Mouse (Mus musculus) ES-E14 (cell line): ENCODE data around the gene Gabrb3.

Source experiments
- CHD2 ChIP-seq: IDR thresholded peaks from 2 replicates; pipeline ENCODE4 v1.6.1; 2014; ENCODE audit warnings: mild to moderate bottlenecking, low read depth, low read length, inconsistent platforms
- ZC3H11A ChIP-seq: IDR thresholded peaks from 2 replicates; pipeline ENCODE4 v1.6.1; 2012; ENCODE audit warnings: low read depth, mild to moderate bottlenecking, inconsistent platforms, low read length, borderline replicate concordance
- ZNF384 ChIP-seq: IDR thresholded peaks from 2 replicates; pipeline ENCODE4 v1.6.1; 2012; ENCODE audit warnings: low read depth, low read length, inconsistent platforms

DNA sequence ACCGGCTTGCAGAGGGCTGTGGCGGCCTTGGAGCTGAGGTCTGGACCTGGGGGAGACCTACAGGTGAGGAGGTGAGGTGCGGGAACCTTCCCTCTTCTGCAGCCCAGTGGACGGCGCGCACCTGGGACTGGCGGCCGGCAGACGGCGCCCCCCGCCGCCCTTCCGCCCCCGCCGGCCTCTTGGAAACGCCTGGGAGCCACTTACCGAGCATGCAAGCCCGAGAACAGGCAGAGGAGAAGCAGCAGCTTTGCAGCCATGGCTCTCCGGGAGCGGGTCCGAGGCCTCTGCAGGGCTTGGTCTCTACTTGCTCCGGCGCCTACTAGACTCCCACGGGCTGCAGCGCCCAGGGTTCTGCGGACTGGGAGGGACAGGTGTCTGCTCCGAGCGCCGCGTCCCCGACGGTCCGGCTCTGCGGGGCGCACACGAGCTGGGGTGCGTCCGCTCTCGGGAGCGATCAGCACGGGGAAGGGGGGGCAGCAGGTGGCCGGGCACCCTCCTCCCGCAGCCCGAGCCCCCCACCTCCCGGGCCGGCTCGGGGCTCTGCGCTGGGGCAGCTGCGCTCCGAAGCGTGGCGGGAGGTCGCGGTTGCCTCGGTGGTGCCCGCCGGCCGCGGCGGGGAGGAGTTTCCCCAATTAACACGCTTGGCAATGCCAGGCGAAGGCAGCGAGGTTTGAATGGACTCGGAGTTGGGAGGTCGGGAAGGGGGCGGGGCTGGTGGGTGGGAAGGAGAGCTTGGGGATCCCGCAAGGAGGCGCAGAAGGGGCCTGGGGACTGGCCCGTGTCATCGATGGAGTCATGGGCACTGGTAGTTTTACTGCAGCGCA is 32.8 kb upstream of the Gabrb3 start, which contains the start of gene Gabrg3:
- TF ChIP-seq ZC3H11A (no peak), ZNF384 (no peak), CHD2 (no peak)
